Mouse (Mus musculus): ENCODE data around the gene Smdt1. TPM values are rescaled to one million over a fixed set of nuclear protein-coding genes. Genes with fewer than 3 reads are reported as not detected.
"Not testable (repeated sequence)": the region's sequence is repeated elsewhere in the genome, so short reads cannot be mapped to it uniquely, and the experiment has no call there.

Gene Smdt1
- polyA plus RNA-seq, 1 experiment from 2014 or later = 321 TPM

DNA sequence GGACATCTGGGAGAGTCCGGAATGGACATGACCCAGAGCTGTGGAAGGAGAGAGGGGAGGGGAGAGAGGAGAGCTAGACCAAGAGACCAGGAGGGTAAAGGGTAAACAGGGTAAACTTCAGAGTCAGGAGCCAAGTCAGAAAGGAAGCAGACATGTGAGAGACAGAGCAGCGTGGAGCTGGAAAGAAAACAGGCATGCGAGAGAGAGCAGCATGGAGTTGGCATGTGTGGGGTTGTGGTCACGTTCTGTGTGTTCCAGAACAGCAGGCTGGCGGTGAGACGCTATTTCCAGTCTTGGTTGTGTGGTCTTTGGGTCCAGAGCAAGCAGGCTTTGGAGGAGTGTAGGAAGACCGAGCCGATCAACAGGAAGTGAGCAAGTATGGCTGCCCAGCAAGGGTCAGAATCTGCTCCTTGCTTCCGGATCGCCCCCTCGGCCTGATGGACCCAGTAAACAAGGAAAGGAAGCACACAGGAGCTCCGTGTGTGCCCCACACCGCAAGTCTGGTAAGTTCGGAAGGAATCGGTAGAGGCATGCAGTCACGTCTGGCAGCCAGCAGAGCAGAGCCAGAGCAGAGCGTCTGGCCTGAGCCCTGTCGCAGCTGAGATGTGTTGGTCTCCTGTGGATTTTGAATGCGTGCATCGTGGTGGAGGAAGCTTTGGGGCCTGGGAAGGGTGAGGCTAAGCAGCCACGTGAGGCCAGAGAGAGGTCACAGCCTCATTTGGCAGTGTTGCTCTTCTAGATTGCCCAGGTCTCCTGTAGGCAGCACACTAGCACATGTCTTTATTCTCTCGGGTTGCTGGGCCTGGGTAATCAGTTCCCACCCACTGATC is 19.9 kb downstream of the Smdt1 start:
- H3K27ac ChIP-seq = no peak overlapping the region
- H3K9me3 ChIP-seq (replicated peaks) = no peaks in the 10 kb centered on the region
- H3K4me2 ChIP-seq = no peak overlapping the region
- no peak for ATAC-seq
- no peaks in the 10 kb centered on the region for H3K27me3 ChIP-seq
- H3K4me1 ChIP-seq = peaks cover 5% of the 10 kb centered on the region
- H3K9ac ChIP-seq = 0 out of 2 replicates have a peak overlapping the region, but pooled peaks have one; percentile 45
- no peak overlapping the region for H3K4me3 ChIP-seq
- WGBS = 75% methylated on average over 22 of the region's 22 CpGs
- H3K36me3 ChIP-seq (ENCODE audit: poor library complexity, severe bottlenecking) = no peaks in the 10 kb centered on the region

- H3K9me3 ChIP-seq (replicated peaks) = no peaks in the 10 kb centered on the region
- H3K27ac ChIP-seq = no peak overlapping the region
- H3K4me3 ChIP-seq = no peak overlapping the region
- H3K4me2 ChIP-seq = no peak overlapping the region
- H3K4me1 ChIP-seq = no peaks in the 10 kb centered on the region
- H3K9ac ChIP-seq = no peak overlapping the region
- no peaks in the 10 kb centered on the region for H3K36me3 ChIP-seq (ENCODE audit: poor library complexity, severe bottlenecking)
- 78% methylated on average over 11 of the region's 11 CpGs for WGBS
- no peaks in the 10 kb centered on the region for H3K27me3 ChIP-seq
- no peak for ATAC-seq
Measured at GRCm38 (mm10) chr15:82361459-82362018, 22.8 kb downstream of the Smdt1 start.

DNA sequence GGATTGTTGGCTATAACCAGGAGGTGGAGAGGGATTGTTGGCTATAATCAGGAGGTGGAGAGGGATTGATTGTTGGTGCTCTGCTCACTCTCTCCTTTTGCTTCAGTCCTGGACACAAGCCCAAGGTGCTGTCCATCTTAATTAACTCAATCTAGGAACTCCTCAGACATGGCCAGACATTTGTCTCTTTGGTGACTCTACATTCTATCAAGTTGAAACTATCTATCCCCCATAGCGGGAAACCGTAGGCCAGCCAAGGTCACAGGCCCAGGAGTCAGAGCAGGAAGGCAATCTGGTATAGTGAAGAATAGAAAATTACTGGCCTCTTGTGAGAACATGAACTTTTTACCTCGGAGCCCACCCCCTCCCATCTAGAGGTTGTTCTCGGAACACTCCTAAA is 23.5 kb downstream of the Smdt1 start:
- WGBS = 93% methylated on average over 4 of the region's 4 CpGs
- H3K36me3 ChIP-seq (ENCODE audit: poor library complexity, severe bottlenecking) = no peaks in the 10 kb centered on the region
- no peaks in the 10 kb centered on the region for H3K27me3 ChIP-seq
- no peaks in the 10 kb centered on the region for H3K9me3 ChIP-seq (replicated peaks)
- H3K27ac ChIP-seq = no peak overlapping the region
- no peak overlapping the region for H3K9ac ChIP-seq
- no peak overlapping the region for H3K4me3 ChIP-seq
- no peaks in the 10 kb centered on the region for H3K4me1 ChIP-seq
- ATAC-seq = no peak
- no peak overlapping the region for H3K4me2 ChIP-seq

DNA sequence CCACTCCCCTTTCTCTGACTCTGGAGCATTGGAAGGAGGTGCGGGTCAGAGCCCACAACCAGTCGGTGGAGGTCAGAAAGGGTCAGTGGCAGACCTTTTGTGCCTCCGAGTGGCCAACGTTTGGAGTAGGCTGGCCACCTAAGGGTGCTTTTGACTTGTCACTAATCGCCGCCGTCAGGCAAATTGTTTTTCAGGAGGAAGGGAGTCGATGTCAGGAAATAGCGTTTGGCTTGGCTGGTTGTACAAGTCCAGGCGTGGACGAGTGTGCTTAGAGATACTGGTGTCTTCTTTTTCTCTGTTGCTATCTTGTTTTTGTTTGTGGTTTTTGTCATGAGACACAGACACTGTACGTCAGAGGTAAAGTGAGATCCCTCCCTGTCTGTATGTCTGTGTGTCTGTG is 25.0 kb downstream of the Smdt1 start:
- H3K4me2 ChIP-seq; ATAC-seq; H3K36me3 ChIP-seq (ENCODE audit: poor library complexity, severe bottlenecking); H3K27me3 ChIP-seq; H3K27ac ChIP-seq; H3K4me1 ChIP-seq; H3K9me3 ChIP-seq (replicated peaks); H3K9ac ChIP-seq; H3K4me3 ChIP-seq: not testable (repeated sequence)
- 84% methylated on average over 8 of the region's 12 CpGs for WGBS

- not testable (repeated sequence) for H3K27ac ChIP-seq; ATAC-seq; H3K4me1 ChIP-seq; H3K36me3 ChIP-seq (ENCODE audit: poor library complexity, severe bottlenecking); H3K9ac ChIP-seq; H3K4me3 ChIP-seq; H3K4me2 ChIP-seq; H3K9me3 ChIP-seq (replicated peaks); H3K27me3 ChIP-seq
- 15% methylated on average over 6 of the region's 9 CpGs for WGBS
Measured at GRCm38 (mm10) chr15:82364561-82364960, 25.8 kb downstream of the Smdt1 start.

- WGBS = 94% methylated on average over 4 of the region's 4 CpGs
- H3K4me3 ChIP-seq = no peak overlapping the region
- H3K27me3 ChIP-seq = no peaks in the 10 kb centered on the region
- no peak overlapping the region for H3K4me2 ChIP-seq
- H3K9ac ChIP-seq = no peak overlapping the region
- H3K4me1 ChIP-seq = no peaks in the 10 kb centered on the region
- H3K27ac ChIP-seq = no peak overlapping the region
- H3K36me3 ChIP-seq (ENCODE audit: poor library complexity, severe bottlenecking) = no peaks in the 10 kb centered on the region
- no peaks in the 10 kb centered on the region for H3K9me3 ChIP-seq (replicated peaks)
- no peak for ATAC-seq
Measured at GRCm38 (mm10) chr15:82368146-82368545, 29.4 kb downstream of the Smdt1 start.

DNA sequence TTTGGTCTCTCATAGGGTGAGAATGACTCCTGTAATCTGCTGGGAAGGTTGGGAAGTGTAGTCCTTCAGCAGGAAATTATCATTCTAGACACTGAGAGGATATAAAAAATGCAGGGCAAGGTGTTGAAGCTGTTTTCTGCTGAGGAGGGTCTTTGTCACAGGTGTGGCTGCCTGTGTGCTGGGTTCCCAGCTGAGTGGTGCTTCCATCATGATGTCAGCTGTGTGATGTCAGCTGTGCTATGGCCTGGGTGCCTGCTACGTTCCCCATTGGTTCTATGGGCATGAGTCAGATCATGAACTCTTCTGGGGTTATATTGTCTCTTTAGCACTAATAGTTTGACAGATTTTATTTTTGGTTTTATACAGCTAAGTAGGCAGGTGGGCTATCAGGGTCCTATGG is 30.1 kb downstream of the Smdt1 start:
- Histone ChIP-seq H3K36me3 (ENCODE audit: poor library complexity, severe bottlenecking) (no peaks in the 10 kb centered on the region), H3K27me3 (no peaks in the 10 kb centered on the region), H3K27ac (no peak overlapping the region), H3K4me1 (no peaks in the 10 kb centered on the region), H3K4me2 (no peak overlapping the region), H3K9ac (no peak overlapping the region), H3K9me3 (replicated peaks) (no peaks in the 10 kb centered on the region), H3K4me3 (no peak overlapping the region)
- 83% methylated on average over 1 of the region's 1 CpGs for WGBS
- no peak for ATAC-seq

DNA sequence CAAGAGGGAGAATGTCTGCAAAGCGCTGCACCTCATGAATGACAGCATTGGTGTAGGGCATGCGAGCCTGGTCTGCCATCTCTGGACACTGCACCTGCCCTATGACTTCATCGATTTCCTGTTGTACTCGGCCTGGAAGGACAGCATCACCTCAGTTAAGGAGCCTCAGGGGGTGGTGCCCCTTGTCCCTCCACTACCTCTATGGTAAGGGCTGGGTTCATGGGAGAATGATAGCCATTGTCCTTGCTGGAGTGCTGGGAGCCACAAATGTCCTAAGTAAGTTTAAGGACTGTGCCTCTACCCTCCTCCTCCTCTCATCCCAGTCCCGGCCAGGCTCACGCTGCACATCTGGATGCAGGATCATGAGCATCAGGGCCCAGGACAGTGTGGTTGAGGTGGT is 33.7 kb downstream of the Smdt1 start:
- Histone ChIP-seq H3K4me3 (no peak overlapping the region), H3K27ac (no peak overlapping the region)
- WGBS = 90% methylated on average over 6 of the region's 6 CpGs

DNA sequence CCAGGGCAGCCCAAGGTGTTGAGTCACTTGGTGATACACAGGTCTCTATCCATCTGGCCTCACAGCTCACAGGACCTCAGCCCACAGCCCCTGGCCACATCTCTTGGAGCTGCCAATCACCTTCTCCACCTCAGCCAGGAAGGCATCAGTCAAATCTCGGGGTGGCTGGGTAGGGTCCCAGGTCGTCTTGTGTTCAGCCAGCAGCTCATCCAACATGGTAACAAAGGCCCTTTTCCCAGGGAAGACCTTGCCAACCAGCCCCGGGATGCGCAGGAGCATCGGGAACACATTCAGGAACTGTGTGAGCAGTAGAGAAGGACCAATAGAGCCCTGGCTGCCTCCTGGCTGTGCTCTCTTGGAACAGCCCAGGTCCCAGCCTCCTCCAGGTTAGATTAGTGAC is 34.2 kb downstream of the Smdt1 start:
- H3K27me3 ChIP-seq = no peaks in the 10 kb centered on the region
- H3K36me3 ChIP-seq (ENCODE audit: poor library complexity, severe bottlenecking) = no peaks in the 10 kb centered on the region
- no peak overlapping the region for H3K9ac ChIP-seq
- 83% methylated on average over 5 of the region's 5 CpGs for WGBS
- no peak for ATAC-seq
- no peak overlapping the region for H3K4me2 ChIP-seq
- no peak overlapping the region for H3K4me3 ChIP-seq
- H3K27ac ChIP-seq = no peak overlapping the region
- peaks cover 12% of the 10 kb centered on the region for H3K4me1 ChIP-seq
- no peaks in the 10 kb centered on the region for H3K9me3 ChIP-seq (replicated peaks)

More for the DNA sequence above, 33.7 kb downstream of the Smdt1 start:
- Histone ChIP-seq H3K4me2 (no peak overlapping the region), H3K27me3 (no peaks in the 10 kb centered on the region), H3K36me3 (ENCODE audit: poor library complexity, severe bottlenecking) (no peaks in the 10 kb centered on the region), H3K9me3 (replicated peaks) (no peaks in the 10 kb centered on the region), H3K4me1 (peaks cover 12% of the 10 kb centered on the region), H3K9ac (no peak overlapping the region)
- ATAC-seq = no peak

- Histone ChIP-seq H3K4me2 (no peak overlapping the region), H3K9ac (no peak overlapping the region), H3K27ac (no peak overlapping the region), H3K4me3 (no peak overlapping the region), H3K27me3 (no peaks in the 10 kb centered on the region), H3K9me3 (replicated peaks) (no peaks in the 10 kb centered on the region), H3K36me3 (ENCODE audit: poor library complexity, severe bottlenecking) (no peaks in the 10 kb centered on the region), H3K4me1 (peaks cover 17% of the 10 kb centered on the region)
- WGBS = 81% methylated on average over 5 of the region's 5 CpGs
- ATAC-seq = no peak
Measured at GRCm38 (mm10) chr15:82374437-82374836, 35.7 kb downstream of the Smdt1 start.

- no peak overlapping the region for H3K4me3 ChIP-seq
- WGBS = 90% methylated on average over 9 of the region's 9 CpGs
- H3K4me2 ChIP-seq = no peak overlapping the region
- H3K4me1 ChIP-seq = peaks cover 27% of the 10 kb centered on the region
- H3K9me3 ChIP-seq (replicated peaks) = no peaks in the 10 kb centered on the region
- no peak for ATAC-seq
- no peaks in the 10 kb centered on the region for H3K36me3 ChIP-seq (ENCODE audit: poor library complexity, severe bottlenecking)
- H3K27me3 ChIP-seq = no peaks in the 10 kb centered on the region
- H3K9ac ChIP-seq = no peak overlapping the region
- H3K27ac ChIP-seq = peak overlapping the region; percentile 55
Measured at GRCm38 (mm10) chr15:82375855-82376254, 37.1 kb downstream of the Smdt1 start.

GRCm38 (mm10) chr15:82376393-82377138 is 37.8 kb downstream of the Smdt1 start:
- no peak overlapping the region for H3K4me3 ChIP-seq
- no peaks in the 10 kb centered on the region for H3K36me3 ChIP-seq (ENCODE audit: poor library complexity, severe bottlenecking)
- H3K9me3 ChIP-seq (replicated peaks) = no peaks in the 10 kb centered on the region
- ATAC-seq = no peak
- H3K4me1 ChIP-seq = peaks cover 29% of the 10 kb centered on the region
- H3K27me3 ChIP-seq = no peaks in the 10 kb centered on the region
- H3K9ac ChIP-seq = no peak overlapping the region
- 53% methylated on average over 17 of the region's 17 CpGs for WGBS
- no peak overlapping the region for H3K4me2 ChIP-seq
- peak overlapping the region; percentile 55 for H3K27ac ChIP-seq
